Mouse (Mus musculus): ENCODE measurements around the gene Poll.

Gene Poll

DNA sequence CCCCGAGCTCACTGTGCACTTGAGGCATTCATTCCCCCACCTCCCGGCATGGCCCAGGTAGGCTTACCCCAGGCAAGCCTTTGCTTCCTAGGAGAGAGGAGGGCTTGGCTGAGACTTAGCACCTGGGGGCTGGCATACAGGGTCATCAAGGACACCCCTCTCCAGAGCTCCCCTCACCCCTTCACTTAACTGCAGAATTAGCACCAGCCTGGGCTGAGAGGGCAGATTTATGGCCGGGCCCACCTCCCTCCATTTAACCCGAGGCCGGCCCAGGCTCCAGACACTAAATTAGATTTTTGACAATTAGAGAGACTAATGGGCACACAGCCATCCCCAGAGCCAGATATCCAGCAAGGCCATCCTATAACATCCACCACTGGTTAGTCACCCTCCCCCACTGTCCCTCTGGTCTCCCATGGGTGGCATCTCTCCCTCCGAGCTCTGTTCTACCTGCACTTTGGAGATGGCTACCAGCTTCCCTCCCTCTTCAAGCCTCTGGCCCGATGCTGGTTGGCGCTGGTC, 25.1 kb downstream of the Poll start:
- no peak for DNase-seq

DNA sequence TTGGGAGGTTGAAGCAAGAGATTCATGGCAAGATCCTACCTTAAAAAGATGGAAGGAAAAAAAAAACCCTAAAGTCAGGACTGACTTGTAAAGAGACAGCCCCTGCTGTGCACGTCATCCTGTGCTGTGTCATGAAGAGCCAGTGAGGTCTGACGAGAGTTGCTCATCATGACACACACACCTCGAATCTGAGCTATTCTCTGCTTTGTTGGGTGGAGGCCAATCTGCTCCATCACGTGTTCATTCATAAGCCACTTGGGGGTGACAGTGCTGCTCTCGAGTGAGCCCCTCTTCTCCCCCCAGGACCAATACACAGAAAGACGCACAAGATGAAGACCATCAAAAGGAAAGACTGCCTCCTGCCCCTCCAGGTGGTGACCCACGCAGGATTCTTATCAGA, 26.7 kb downstream of the Poll start:
- DNase-seq = no peak

DNA sequence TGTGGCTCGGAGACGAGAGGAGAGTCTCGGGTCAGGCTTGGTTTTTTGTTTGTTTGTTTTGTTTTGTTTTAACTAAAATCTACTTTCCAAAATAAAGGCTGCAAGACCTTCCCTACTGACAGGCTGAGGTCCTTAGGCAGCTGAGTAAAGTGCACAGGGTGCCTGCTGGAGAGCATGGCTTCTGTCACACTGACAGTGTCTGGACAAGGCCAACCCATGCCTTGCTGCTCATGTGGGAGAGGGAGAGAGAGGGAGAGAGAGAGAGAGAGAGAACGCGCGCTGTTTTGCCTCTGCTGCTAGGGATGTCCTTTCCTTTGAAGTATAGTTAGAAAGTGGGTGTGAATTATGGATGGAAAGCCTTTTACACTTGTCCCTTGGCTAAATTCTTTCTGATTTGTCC, 28.8 kb downstream of the Poll start:
- no peak for DNase-seq

DNA sequence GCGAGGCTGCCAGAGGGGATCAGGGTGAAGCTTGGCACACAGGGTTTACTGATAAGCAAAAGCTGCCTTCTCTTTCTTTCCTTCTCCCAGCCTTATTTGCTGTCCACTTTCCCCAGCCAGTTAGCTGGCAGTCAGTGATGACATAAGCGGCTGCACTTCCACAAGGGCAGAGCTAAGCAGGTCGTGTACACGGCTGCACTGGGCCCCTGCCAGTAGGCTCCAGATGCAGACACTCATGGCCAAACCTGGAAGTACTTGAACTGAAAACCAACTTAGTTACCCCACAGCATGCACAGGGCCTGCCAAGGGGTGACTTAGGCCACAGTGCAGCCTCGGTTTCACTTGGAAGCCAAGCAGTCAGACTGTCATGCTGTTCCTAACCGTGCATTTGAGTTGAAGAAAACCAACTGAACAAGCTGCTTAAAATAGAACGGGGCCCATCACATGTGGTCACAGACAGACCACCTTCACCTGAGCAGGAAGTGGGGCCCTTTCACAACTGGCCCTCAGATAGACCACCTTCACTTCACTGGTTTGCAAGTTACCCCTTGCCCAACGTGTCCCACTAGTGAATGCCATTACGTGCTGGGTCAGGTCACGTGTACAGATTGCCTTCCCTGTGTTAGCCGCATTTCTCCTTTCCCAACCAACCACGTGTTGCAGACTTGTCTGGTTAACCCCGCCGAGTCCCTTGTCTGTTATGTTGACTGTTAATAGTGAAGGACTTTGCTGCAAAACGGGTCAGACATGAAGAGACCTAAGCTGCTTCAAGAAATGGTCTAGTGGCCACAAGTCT, 29.9 kb downstream of the Poll start:
- peak; percentile 73 to 83 for DNase-seq

DNA sequence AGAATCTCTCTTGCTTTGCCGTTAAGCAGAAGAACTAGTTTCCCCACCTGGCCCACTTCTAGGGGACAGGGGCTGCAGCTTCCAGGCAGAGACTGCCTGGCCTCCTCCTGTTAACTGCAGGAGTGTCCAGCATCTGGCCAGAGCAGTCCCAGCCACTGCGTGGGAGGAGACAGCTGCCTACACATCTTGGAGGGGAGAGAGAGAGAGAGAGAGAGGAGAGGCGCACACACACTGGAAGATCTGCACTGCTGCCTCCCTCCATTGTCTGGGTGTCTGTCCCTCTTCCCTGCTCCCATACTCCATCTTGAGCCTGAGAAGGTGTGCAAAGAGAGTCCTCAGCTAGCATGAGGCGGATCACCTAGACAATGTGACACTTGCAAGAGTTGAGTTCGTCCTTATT, 31.0 kb downstream of the Poll start:
- DNase-seq = no peak

DNA sequence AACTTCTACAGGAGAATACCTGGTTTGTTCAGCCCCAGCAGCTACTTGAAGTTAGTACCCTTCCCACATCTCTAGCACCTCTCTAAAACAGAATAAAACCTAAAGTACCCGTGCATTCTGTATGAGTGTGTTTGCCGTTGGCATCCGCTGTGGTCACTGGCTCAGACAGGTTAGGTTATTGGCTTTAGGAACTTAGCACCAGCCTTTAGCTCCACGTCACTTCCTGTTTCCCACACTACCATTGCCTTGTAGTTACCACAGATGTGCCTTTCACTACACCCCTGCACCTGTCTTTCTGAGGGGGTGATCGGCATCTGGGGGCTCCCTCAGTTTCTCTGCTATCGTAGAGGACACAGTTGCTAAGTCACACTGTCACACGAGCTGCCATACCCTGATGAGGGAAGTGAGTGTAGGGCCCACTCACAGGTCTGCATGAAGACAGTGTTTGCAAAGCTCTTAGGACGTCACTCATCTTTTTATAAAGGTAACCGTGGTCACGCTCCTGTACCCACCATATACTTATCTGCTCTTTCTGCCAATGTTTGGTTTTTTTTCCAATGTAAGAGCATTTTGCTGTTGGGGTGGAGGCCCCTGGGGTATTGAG, 32.3 kb downstream of the Poll start:
- DNase-seq = no peak

DNA sequence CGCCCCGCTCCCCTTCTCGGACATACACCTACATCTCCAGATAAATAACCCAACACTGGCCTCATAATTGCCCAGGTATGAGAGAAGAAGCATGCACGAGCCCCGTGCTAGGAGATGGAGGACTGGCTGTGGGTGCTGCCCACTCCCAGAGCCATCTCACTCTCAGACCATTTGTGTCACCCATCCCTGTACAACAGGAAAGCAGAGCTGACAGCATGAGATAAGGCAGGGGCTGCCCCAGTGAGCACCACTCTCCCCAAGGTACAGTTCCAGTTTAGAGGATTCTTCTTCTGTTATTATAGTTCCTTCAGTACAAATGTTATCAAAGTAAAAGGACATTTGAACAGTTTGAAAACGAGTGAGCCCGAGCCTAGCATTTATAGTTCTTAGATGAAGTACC, 32.9 kb downstream of the Poll start:
- DNase-seq = no peak

DNA sequence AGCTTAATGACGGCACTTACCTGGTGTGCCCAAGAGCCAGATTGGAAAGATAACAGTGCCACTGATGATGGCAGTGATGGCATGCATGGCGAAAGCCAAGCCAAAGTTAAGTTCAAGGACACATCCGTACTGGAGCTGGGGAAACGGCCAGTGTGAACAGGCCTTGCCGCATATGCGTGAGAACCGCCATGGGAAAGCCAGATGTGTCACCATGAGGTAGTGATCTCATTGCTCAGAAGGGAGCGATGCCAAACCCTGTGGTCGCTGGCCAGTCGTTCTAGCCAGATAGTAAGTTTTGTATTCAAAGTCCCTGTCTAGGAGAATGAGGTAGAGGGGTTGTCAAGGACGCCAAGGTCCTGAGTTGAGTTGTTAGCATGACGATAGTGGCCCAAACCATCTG, 44.1 kb downstream of the Poll start:
- DNase-seq = no peak

DNA sequence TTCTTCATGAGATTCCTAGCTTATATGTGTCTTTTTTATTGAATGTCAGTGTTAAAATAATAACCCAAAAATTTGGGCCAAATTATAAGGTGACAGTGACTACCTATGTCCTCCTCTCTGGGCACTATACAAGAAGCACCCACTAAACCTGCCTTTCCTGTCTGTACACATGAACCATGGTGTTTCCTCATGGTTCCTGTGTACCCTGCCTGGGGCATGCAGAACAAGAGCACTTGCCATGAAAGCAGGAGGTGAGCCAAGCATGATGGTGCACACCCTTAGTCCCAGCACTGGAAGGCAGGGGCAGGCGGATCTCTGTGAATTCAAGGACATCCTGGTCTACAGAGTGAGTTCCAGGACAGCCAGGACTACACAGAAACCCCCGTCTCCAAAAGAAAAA, 45.0 kb downstream of the Poll start:
- DNase-seq = no peak

DNA sequence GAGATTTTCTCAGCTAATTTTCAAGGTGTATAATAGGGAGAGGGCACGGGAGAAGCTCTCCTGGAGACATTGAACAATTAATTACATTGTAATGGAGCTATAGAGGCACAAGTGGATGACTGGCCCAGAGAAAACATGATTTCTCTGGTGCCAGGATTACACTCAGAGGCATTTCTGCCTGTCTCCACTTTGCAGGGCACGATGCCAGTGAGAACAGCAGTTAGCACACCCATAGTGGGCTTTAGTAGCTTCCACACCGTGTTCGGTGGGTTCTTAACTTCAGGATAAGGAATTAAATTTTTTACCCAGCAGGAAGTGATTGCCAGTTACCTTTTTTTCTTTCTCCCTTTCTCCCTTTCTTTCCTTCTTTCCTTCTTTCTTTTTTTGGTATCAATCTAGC, 48.9 kb downstream of the Poll start:
- DNase-seq = no peak

DNA sequence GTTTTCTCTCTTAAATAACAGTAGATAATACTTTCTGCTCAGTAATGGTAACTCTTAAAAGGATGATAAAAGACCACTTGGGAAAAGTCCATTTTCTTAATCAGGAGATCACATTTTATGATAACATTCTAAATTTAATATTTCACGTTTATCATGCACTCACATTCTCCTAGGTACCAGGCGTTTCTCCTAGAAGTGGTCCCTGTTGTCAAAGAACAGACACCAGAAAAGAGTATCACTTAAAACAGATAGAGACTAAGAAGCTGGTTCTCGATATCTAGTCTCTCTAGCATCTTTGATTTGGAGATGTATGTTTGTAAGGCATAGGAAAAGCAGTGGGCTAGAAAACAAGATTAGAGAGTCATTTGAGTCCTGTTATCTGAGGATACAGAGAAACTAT, 49.7 kb downstream of the Poll start:
- no peak for DNase-seq

DNA sequence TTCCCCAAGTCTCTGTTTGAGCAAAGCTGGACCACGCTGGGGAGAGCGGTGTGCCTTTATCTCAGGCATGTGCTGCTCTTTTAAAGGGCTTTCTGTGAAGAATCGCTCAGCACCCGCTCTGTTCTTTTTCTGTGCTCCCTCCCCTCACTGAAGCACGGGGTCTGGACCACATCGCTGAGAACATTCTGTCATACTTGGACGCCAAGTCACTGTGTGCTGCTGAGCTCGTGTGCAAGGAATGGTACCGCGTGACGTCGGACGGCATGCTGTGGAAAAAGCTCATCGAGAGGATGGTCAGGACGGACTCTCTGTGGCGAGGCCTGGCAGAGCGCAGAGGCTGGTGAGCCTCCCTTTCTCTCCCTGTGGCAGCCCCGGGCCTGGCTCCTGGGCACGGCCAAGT, 52.8 kb downstream of the Poll start:
- no peak for DNase-seq

DNA sequence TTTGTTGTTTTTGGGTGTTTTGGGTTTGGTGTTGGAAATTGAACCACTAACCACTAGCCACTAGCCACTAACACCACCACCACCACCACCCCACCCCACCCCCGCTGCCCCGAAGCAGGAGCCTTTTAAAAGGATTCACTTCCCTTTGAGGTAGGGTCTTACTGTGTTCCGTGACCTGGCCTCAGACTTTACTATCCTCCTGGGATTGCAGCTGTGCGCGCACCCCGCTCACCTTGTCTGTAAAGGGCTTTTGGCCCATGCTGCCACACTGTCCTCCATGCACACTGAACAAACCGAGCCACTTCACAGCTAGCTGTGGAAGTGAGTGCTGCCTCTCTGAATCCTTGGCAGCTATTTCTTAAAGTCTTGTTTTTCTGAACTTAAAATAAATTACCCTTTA, 54.9 kb downstream of the Poll start:
- DNase-seq = no peak

Data from lung, adult 18-20 months (tissue).